Mouse (Mus musculus): Measurements from ENCODE around the gene Cilp2. TPM values are rescaled to one million over a fixed set of nuclear protein-coding genes. Genes with fewer than 3 reads are reported as not detected.

Cilp2 gene
- total and polyA plus RNA-seq, 3 experiments: 0.03 to 0.04 TPM; not detected in 1

DNA sequence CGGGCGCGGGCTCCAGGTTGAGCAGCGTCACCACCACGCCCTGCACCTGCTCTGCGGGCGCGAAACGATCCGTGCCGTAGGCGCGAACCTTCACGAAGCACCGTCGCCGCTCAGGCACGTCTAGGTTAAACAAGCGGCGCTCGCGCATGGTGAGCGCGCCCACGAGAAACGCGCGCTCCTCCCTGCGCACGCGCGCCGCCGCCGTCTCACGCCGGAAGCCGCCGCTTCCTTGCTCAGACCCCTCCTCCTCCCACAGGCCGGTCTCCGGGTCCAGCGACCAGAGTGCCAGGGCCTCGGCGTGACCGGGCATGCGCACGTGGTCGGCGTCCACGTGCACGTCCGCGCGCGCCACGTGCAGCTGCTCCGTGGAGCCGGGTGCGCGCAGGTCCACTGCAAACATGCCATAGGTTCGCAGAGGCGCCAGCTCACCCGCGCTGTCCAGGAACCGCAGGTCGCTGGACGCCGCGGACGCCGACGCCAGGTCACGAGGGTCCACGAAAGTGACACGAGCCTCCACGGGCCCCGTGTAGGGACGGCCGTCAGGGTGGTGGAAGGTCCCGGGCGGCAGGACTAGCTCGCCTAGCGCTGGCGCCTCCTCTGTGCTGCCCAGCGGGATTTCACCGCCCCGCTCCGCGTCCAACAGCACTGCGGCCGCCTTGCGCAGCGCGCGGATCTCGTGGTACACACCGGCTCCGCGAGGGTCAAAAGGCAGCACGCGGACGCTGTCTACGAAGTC lies 5.3 kb downstream of the Cilp2 start:
- no peak overlapping the region for H3K27ac ChIP-seq (ENCODE audit: control insufficient read depth, low read depth, low read length)
- no peak overlapping the region for H3K4me3 ChIP-seq (ENCODE audit: control insufficient read depth in 1 of 2, insufficient read depth in 1 of 2, low read depth in 2 of 2, low read length in 2 of 2)
- no peaks in the 10 kb centered on the region for H3K4me1 ChIP-seq (ENCODE audit: control insufficient read depth in 1 of 2, insufficient read depth in 2 of 2, low read length in 2 of 2)
- H3K27me3 ChIP-seq (ENCODE audit: control insufficient read depth in 1 of 2, insufficient read depth in 2 of 2, low read length in 2 of 2): no peaks in the 10 kb centered on the region
- no peaks in the 10 kb centered on the region for H3K79me2 ChIP-seq (ENCODE audit: control insufficient read depth, insufficient read depth, low read length, poor library complexity)
- no peaks in the 10 kb centered on the region for H3K36me3 ChIP-seq (ENCODE audit: control insufficient read depth in 1 of 2, insufficient read depth in 2 of 2, low read length in 2 of 2)
- no peaks in the 10 kb centered on the region for H3K9me3 ChIP-seq (replicated peaks; ENCODE audit: insufficient read depth, low read length)
- TF ChIP-seq CTCF (IDR thresholded peaks at IDR 0.05 in 2 of 3, conservative IDR thresholded peaks at IDR 0.05 in 1 of 3; ENCODE audit: control insufficient read depth in 1 of 3, insufficient read depth in 1 of 3, low read depth in 2 of 3, low read length in 3 of 3, poor library complexity in 1 of 3, severe bottlenecking in 1 of 3) (no peak), NRF1 (IDR thresholded peaks at IDR 0.05; ENCODE audit: insufficient read depth, low read depth, low read length, poor library complexity, severe bottlenecking) (no peak), NELFE (IDR thresholded peaks at IDR 0.05; ENCODE audit: low read depth, low read length) (no peak), ELF1 (IDR thresholded peaks at IDR 0.05; ENCODE audit: low read depth, low read length) (no peak)
- H3K9ac ChIP-seq (ENCODE audit: control insufficient read depth, low read depth, low read length, poor library complexity, severe bottlenecking): no peak overlapping the region
- DNase-seq (ENCODE audit: low read depth, low spot score): no peak

DNA sequence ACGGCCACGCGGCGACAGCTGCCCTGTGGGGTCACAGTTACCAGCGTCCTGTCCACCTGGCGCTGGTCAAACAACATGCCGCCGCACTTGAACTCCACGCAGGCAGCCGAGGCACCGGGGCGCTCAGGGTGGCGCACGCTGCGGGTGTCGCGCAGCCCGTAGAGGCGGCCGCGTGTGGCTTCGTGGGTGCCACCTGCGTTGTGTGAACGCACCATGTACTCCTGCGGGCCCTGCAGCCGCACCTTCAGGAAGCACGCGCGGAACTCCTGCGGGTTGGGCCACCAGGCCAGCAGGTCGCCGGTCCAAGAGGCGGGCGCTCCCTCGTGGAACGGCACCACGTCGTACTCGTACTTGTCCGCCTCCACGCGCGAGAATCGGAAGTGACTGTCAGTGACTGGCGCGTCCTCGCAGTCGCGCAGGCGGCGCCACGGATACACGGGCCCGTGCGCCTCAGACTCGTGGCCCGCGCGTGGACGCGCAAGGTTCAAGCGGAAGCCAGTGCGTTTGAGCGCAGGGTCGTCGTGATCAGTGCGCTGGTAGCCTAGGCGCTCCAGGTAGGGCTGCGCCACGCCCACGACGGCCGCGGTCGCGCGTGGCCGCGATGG lies 6.1 kb downstream of the Cilp2 start:
- Histone ChIP-seq H3K9me3 (replicated peaks; ENCODE audit: insufficient read depth, low read length) (no peaks in the 10 kb centered on the region), H3K4me3 (ENCODE audit: control insufficient read depth in 1 of 2, insufficient read depth in 1 of 2, low read depth in 2 of 2, low read length in 2 of 2) (no peak overlapping the region), H3K79me2 (ENCODE audit: control insufficient read depth, insufficient read depth, low read length, poor library complexity) (no peaks in the 10 kb centered on the region), H3K36me3 (ENCODE audit: control insufficient read depth in 1 of 2, insufficient read depth in 2 of 2, low read length in 2 of 2) (no peaks in the 10 kb centered on the region), H3K4me1 (ENCODE audit: control insufficient read depth in 1 of 2, insufficient read depth in 2 of 2, low read length in 2 of 2) (no peaks in the 10 kb centered on the region), H3K27me3 (ENCODE audit: control insufficient read depth in 1 of 2, insufficient read depth in 2 of 2, low read length in 2 of 2) (no peaks in the 10 kb centered on the region), H3K9ac (ENCODE audit: control insufficient read depth, low read depth, low read length, poor library complexity, severe bottlenecking) (no peak overlapping the region), H3K27ac (ENCODE audit: control insufficient read depth, low read depth, low read length) (no peak overlapping the region)
- DNase-seq (ENCODE audit: low read depth, low spot score): no peak
- TF ChIP-seq MAFK (IDR thresholded peaks at IDR 0.05; ENCODE audit: borderline replicate concordance, low read depth, low read length) (no peak), E2F4 (IDR thresholded peaks at IDR 0.05; ENCODE audit: borderline replicate concordance, low read depth, low read length) (no peak), TCF12 (IDR thresholded peaks at IDR 0.05; ENCODE audit: low read depth, low read length) (no peak), ZC3H11A (IDR thresholded peaks at IDR 0.05; ENCODE audit: low read depth, low read length) (no peak), USF2 (IDR thresholded peaks at IDR 0.05; ENCODE audit: borderline replicate concordance in 1 of 2, insufficient read depth in 1 of 2, low read depth in 1 of 2, low read length in 2 of 2) (no peak), SIN3A (IDR thresholded peaks at IDR 0.05; ENCODE audit: low read length) (no peak), TBP (IDR thresholded peaks at IDR 0.05; ENCODE audit: low read depth, low read length) (no peak), ZKSCAN1 (IDR thresholded peaks at IDR 0.05; ENCODE audit: low read depth, low read length) (no peak), MAX (IDR thresholded peaks at IDR 0.05; ENCODE audit: low read length) (no peak), POLR2A (IDR thresholded peaks at IDR 0.05; ENCODE audit: control insufficient read depth in 1 of 2, insufficient read depth in 1 of 2, low read depth in 1 of 2, low read length in 2 of 2, poor library complexity in 1 of 2) (no peak), ETS1 (IDR thresholded peaks at IDR 0.05; ENCODE audit: low read depth, low read length) (no peak), RAD21 (IDR thresholded peaks at IDR 0.05; ENCODE audit: low read depth, low read length) (no peak), MEF2A (IDR thresholded peaks at IDR 0.05; ENCODE audit: extremely low read depth, insufficient replicate concordance, low read depth, low read length, poor library complexity, severe bottlenecking) (no peak), UBTF (IDR thresholded peaks at IDR 0.05; ENCODE audit: borderline replicate concordance, insufficient read depth, low read depth, low read length) (no peak), CHD2 (IDR thresholded peaks at IDR 0.05; ENCODE audit: low read length) (no peak)

All from MEL (cell line).